Mouse (Mus musculus): Measurements from ENCODE around the gene Fggy. TPM values are rescaled to one million over a fixed set of nuclear protein-coding genes. Genes with fewer than 3 reads are reported as not detected.

The Fggy gene
- polyA plus RNA-seq, 1 experiment from 2014 or later, result 6.4 TPM

GRCm38 (mm10) chr4:95770469-95770868 lies 213.2 kb downstream of the Fggy start:
- no peak overlapping the region for H3K4me2 ChIP-seq (ENCODE audit: low read depth, low read length)

DNA sequence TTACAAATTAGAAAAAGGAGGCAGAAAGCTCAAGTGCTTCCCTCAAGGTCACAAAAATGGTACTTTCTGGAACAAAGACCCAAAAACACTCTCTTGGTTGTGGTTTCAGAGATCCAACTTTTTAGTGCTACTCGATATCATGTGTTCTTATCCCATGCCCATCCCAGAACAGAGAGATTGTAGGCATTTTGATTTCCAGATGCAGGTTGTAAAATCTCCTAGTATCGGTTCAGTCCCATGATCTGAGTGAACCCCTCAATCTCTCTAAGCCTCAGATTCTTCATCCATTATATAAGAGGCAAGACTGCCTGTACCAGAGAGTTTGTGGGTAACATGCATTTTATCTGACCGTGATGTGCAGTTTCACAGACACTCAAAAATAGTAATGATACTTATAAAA lies 214.2 kb downstream of the Fggy start:
- Histone ChIP-seq H3K4me1 (ENCODE audit: control insufficient read depth, insufficient read depth, low read length) (peaks cover 10% of the 10 kb centered on the region), H3K36me3 (ENCODE audit: control insufficient read depth, insufficient read depth) (no peaks in the 10 kb centered on the region), H3K9me3 (replicated peaks; ENCODE audit: control insufficient read depth, low read length) (no peaks in the 10 kb centered on the region), H3K27me3 (ENCODE audit: control insufficient read depth, insufficient read depth, low read length) (no peaks in the 10 kb centered on the region), H3K27ac (ENCODE audit: low read length) (no peak overlapping the region), H3K4me3 (ENCODE audit: low read length) (no peak overlapping the region), H3K9ac (ENCODE audit: low read length) (no peak overlapping the region), H3K4me2 (ENCODE audit: low read depth, low read length) (no peak overlapping the region)
- 89% methylated on average over 3 of the region's 3 CpGs for WGBS
- no peak for ATAC-seq (replicated peaks; ENCODE audit: extremely low read depth, insufficient read depth, low FRiP score)

More at GRCm38 (mm10) chr4:95770469-95770868, 213.2 kb downstream of the Fggy start:
- H3K4me3 ChIP-seq (ENCODE audit: low read length), result no peak overlapping the region
- 77% methylated on average over 5 of the region's 5 CpGs for WGBS
- no peaks in the 10 kb centered on the region for H3K27me3 ChIP-seq (ENCODE audit: control insufficient read depth, insufficient read depth, low read length)
- ATAC-seq (replicated peaks; ENCODE audit: extremely low read depth, insufficient read depth, low FRiP score), result no peak
- no peak overlapping the region for H3K27ac ChIP-seq (ENCODE audit: low read length)
- H3K9ac ChIP-seq (ENCODE audit: low read length), result no peak overlapping the region
- H3K9me3 ChIP-seq (replicated peaks; ENCODE audit: control insufficient read depth, low read length), result no peaks in the 10 kb centered on the region
- no peaks in the 10 kb centered on the region for H3K36me3 ChIP-seq (ENCODE audit: control insufficient read depth, insufficient read depth)
- H3K4me1 ChIP-seq (ENCODE audit: control insufficient read depth, insufficient read depth, low read length), result peaks cover 10% of the 10 kb centered on the region

GRCm38 (mm10) chr4:95771945-95772344 lies 214.6 kb downstream of the Fggy start:
- Histone ChIP-seq H3K9ac (ENCODE audit: low read length) (no peak overlapping the region), H3K27me3 (ENCODE audit: control insufficient read depth, insufficient read depth, low read length) (no peaks in the 10 kb centered on the region), H3K36me3 (ENCODE audit: control insufficient read depth, insufficient read depth) (no peaks in the 10 kb centered on the region), H3K4me2 (ENCODE audit: low read depth, low read length) (no peak overlapping the region), H3K4me3 (ENCODE audit: low read length) (no peak overlapping the region), H3K27ac (ENCODE audit: low read length) (no peak overlapping the region), H3K9me3 (replicated peaks; ENCODE audit: control insufficient read depth, low read length) (no peaks in the 10 kb centered on the region), H3K4me1 (ENCODE audit: control insufficient read depth, insufficient read depth, low read length) (peaks cover 10% of the 10 kb centered on the region)
- ATAC-seq (replicated peaks; ENCODE audit: extremely low read depth, insufficient read depth, low FRiP score), result no peak
- 64% methylated on average over 4 of the region's 4 CpGs for WGBS

DNA sequence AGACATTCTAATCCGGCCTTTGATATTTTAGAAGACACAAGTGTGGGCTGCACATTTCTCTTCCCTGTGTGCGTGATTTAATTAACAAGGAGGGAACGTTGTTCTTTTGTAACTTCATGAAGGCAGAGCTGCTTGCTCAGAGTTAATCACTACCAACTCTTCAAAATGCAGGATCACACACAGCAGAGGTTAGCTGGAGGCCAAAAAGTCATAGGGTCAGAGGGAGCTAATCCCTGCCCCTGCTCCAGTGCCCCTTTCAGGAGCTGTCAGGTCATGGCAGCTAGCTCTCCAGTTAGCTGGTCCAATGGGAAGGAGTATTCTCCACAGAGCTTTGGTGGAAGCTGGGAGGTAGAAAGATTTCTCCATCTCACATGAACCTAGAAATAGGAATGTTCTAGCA lies 215.4 kb downstream of the Fggy start:
- H3K27me3 ChIP-seq (ENCODE audit: control insufficient read depth, insufficient read depth, low read length), result no peaks in the 10 kb centered on the region
- H3K36me3 ChIP-seq (ENCODE audit: control insufficient read depth, insufficient read depth), result no peaks in the 10 kb centered on the region
- H3K27ac ChIP-seq (ENCODE audit: low read length), result no peak overlapping the region
- no peak overlapping the region for H3K9ac ChIP-seq (ENCODE audit: low read length)
- no peak overlapping the region for H3K4me3 ChIP-seq (ENCODE audit: low read length)
- WGBS, result 72% methylated on average over 3 of the region's 3 CpGs
- peaks cover 10% of the 10 kb centered on the region for H3K4me1 ChIP-seq (ENCODE audit: control insufficient read depth, insufficient read depth, low read length)
- ATAC-seq (replicated peaks; ENCODE audit: extremely low read depth, insufficient read depth, low FRiP score), result no peak
- H3K4me2 ChIP-seq (ENCODE audit: low read depth, low read length), result no peak overlapping the region
- H3K9me3 ChIP-seq (replicated peaks; ENCODE audit: control insufficient read depth, low read length), result no peaks in the 10 kb centered on the region

DNA sequence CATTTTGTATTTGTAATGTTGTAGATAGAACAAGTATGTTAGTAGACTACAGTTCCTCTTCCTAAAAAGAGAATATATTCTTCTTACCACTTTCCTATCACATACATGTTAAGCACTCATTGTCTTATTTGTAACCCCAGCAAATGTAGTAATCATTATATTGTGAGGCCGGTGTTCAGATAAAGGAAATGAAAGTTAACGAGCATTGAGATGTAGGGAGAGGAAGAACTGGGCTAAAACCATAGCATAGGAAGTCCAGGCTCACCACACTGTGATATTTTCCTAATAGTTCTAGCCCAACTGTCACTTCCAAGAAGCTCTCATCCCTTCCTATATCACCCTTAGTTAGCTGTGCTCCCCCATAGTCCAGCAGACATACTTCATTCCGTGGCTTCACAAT lies 218.3 kb downstream of the Fggy start:
- no peak overlapping the region for H3K9ac ChIP-seq (ENCODE audit: low read length)
- WGBS, result 74% methylated on average over 3 of the region's 3 CpGs
- H3K9me3 ChIP-seq (replicated peaks; ENCODE audit: control insufficient read depth, low read length), result no peaks in the 10 kb centered on the region
- no peak for ATAC-seq (replicated peaks; ENCODE audit: extremely low read depth, insufficient read depth, low FRiP score)
- no peaks in the 10 kb centered on the region for H3K36me3 ChIP-seq (ENCODE audit: control insufficient read depth, insufficient read depth)
- peaks cover 10% of the 10 kb centered on the region for H3K4me1 ChIP-seq (ENCODE audit: control insufficient read depth, insufficient read depth, low read length)
- no peak overlapping the region for H3K27ac ChIP-seq (ENCODE audit: low read length)
- no peaks in the 10 kb centered on the region for H3K27me3 ChIP-seq (ENCODE audit: control insufficient read depth, insufficient read depth, low read length)
- no peak overlapping the region for H3K4me2 ChIP-seq (ENCODE audit: low read depth, low read length)
- no peak overlapping the region for H3K4me3 ChIP-seq (ENCODE audit: low read length)

- Histone ChIP-seq H3K9ac (ENCODE audit: low read length) (no peak overlapping the region), H3K9me3 (replicated peaks; ENCODE audit: control insufficient read depth, low read length) (no peaks in the 10 kb centered on the region), H3K27me3 (ENCODE audit: control insufficient read depth, insufficient read depth, low read length) (no peaks in the 10 kb centered on the region), H3K4me2 (ENCODE audit: low read depth, low read length) (no peak overlapping the region), H3K4me3 (ENCODE audit: low read length) (no peak overlapping the region), H3K27ac (ENCODE audit: low read length) (no peak overlapping the region), H3K36me3 (ENCODE audit: control insufficient read depth, insufficient read depth) (no peaks in the 10 kb centered on the region), H3K4me1 (ENCODE audit: control insufficient read depth, insufficient read depth, low read length) (peaks cover 10% of the 10 kb centered on the region)
- WGBS, result 84% methylated on average over 2 of the region's 2 CpGs
- ATAC-seq (replicated peaks; ENCODE audit: extremely low read depth, insufficient read depth, low FRiP score), result no peak
Observed at GRCm38 (mm10) chr4:95777839-95778238, 220.5 kb downstream of the Fggy start.

GRCm38 (mm10) chr4:95778528-95778927 lies 221.2 kb downstream of the Fggy start:
- WGBS, result 91% methylated on average over 4 of the region's 4 CpGs
- no peak overlapping the region for H3K4me3 ChIP-seq (ENCODE audit: low read length)
- H3K27ac ChIP-seq (ENCODE audit: low read length), result no peak overlapping the region

GRCm38 (mm10) chr4:95784146-95784895 lies 227.0 kb downstream of the Fggy start:
- no peak overlapping the region for H3K9ac ChIP-seq (ENCODE audit: low read length)
- H3K4me2 ChIP-seq (ENCODE audit: low read depth, low read length), result no peak overlapping the region
- H3K27me3 ChIP-seq (ENCODE audit: control insufficient read depth, insufficient read depth, low read length), result no peaks in the 10 kb centered on the region
- H3K4me3 ChIP-seq (ENCODE audit: low read length), result no peak overlapping the region
- H3K36me3 ChIP-seq (ENCODE audit: control insufficient read depth, insufficient read depth), result no peaks in the 10 kb centered on the region
- no peak for ATAC-seq (replicated peaks; ENCODE audit: extremely low read depth, insufficient read depth, low FRiP score)
- WGBS, result 67% methylated on average over 4 of the region's 4 CpGs
- H3K4me1 ChIP-seq (ENCODE audit: control insufficient read depth, insufficient read depth, low read length), result no peaks in the 10 kb centered on the region
- no peaks in the 10 kb centered on the region for H3K9me3 ChIP-seq (replicated peaks; ENCODE audit: control insufficient read depth, low read length)
- no peak overlapping the region for H3K27ac ChIP-seq (ENCODE audit: low read length)

More at GRCm38 (mm10) chr4:95778528-95778927, 221.2 kb downstream of the Fggy start:
- Histone ChIP-seq H3K9ac (ENCODE audit: low read length) (no peak overlapping the region), H3K9me3 (replicated peaks; ENCODE audit: control insufficient read depth, low read length) (no peaks in the 10 kb centered on the region), H3K36me3 (ENCODE audit: control insufficient read depth, insufficient read depth) (no peaks in the 10 kb centered on the region), H3K27me3 (ENCODE audit: control insufficient read depth, insufficient read depth, low read length) (no peaks in the 10 kb centered on the region), H3K4me1 (ENCODE audit: control insufficient read depth, insufficient read depth, low read length) (peaks cover 10% of the 10 kb centered on the region), H3K4me2 (ENCODE audit: low read depth, low read length) (no peak overlapping the region)
- no peak for ATAC-seq (replicated peaks; ENCODE audit: extremely low read depth, insufficient read depth, low FRiP score)

- Histone ChIP-seq H3K4me2 (ENCODE audit: low read depth, low read length) (no peak overlapping the region), H3K27ac (ENCODE audit: low read length) (no peak overlapping the region), H3K9me3 (replicated peaks; ENCODE audit: control insufficient read depth, low read length) (no peaks in the 10 kb centered on the region), H3K4me1 (ENCODE audit: control insufficient read depth, insufficient read depth, low read length) (no peaks in the 10 kb centered on the region), H3K9ac (ENCODE audit: low read length) (no peak overlapping the region), H3K36me3 (ENCODE audit: control insufficient read depth, insufficient read depth) (no peaks in the 10 kb centered on the region), H3K4me3 (ENCODE audit: low read length) (no peak overlapping the region), H3K27me3 (ENCODE audit: control insufficient read depth, insufficient read depth, low read length) (no peaks in the 10 kb centered on the region)
- 54% methylated on average over 2 of the region's 2 CpGs for WGBS
- ATAC-seq (replicated peaks; ENCODE audit: extremely low read depth, insufficient read depth, low FRiP score), result no peak
Observed at GRCm38 (mm10) chr4:95787609-95788008, 230.3 kb downstream of the Fggy start.

Measured in heart, embryonic 16.5 days (tissue).